Mouse (Mus musculus) brain, embryonic 18.5 days (tissue): ENCODE results near the gene Chd6.
A peak's percentile ranks its signal among the peaks of the same experiment; 100 is the strongest.

ENCODE experiments used
- DNase-seq: peaks from one replicate; pipeline ENCODE4 v3.0.0-alpha.2; 2012; ENCODE audit warnings: low read depth, low spot score

Gene Chd6

GRCm38 (mm10) chr2:161108933-161109371, at the start of gene Chd6:
TSS of gene Chd6 (minus strand) at chr2:161109075.
- peak; percentile 99 for DNase-seq

- DNase-seq, result no peak
Measured at GRCm38 (mm10) chr2:161150004-161150842, 41.3 kb upstream of the Chd6 start.

- DNase-seq, result no peak
Measured at GRCm38 (mm10) chr2:161148428-161149020, 39.6 kb upstream of the Chd6 start.

- DNase-seq, result peak; percentile 76
Measured at GRCm38 (mm10) chr2:161147656-161148427, 39.0 kb upstream of the Chd6 start.

GRCm38 (mm10) chr2:161144799-161145198, 35.9 kb upstream of the Chd6 start:
- DNase-seq, result no peak

- no peak for DNase-seq
Measured at GRCm38 (mm10) chr2:161138672-161139536, 30.0 kb upstream of the Chd6 start.

- no peak for DNase-seq
Measured at GRCm38 (mm10) chr2:161136999-161137398, 28.1 kb upstream of the Chd6 start.

- no peak for DNase-seq
Measured at GRCm38 (mm10) chr2:161128367-161129111, 19.7 kb upstream of the Chd6 start.

- DNase-seq, result no peak
Measured at GRCm38 (mm10) chr2:161112011-161112410, 3.1 kb upstream of the Chd6 start.

GRCm38 (mm10) chr2:161109398-161109821, 535 bp upstream of the Chd6 start:
- DNase-seq, result no peak

- no peak for DNase-seq
Measured at GRCm38 (mm10) chr2:161108085-161108927, 569 bp downstream of the Chd6 start.

GRCm38 (mm10) chr2:161107236-161107635, 1.6 kb downstream of the Chd6 start:
- no peak for DNase-seq

- no peak for DNase-seq
Measured at GRCm38 (mm10) chr2:161103769-161104168, 5.1 kb downstream of the Chd6 start.

- DNase-seq, result no peak
Measured at GRCm38 (mm10) chr2:161102102-161102501, 6.8 kb downstream of the Chd6 start.

- DNase-seq, result no peak
Measured at GRCm38 (mm10) chr2:161097746-161098145, 11.1 kb downstream of the Chd6 start.

GRCm38 (mm10) chr2:161090746-161091405, 18.0 kb downstream of the Chd6 start:
- DNase-seq, result no peak

GRCm38 (mm10) chr2:161090200-161090599, 18.7 kb downstream of the Chd6 start:
- DNase-seq, result no peak

- no peak for DNase-seq
Measured at GRCm38 (mm10) chr2:161078590-161078989, 30.3 kb downstream of the Chd6 start.

- no peak for DNase-seq
Measured at GRCm38 (mm10) chr2:161076262-161076661, 32.6 kb downstream of the Chd6 start.
